Comparison of ENCODE assay signal across 8 mouse cellular contexts in the genomic region with DNA sequence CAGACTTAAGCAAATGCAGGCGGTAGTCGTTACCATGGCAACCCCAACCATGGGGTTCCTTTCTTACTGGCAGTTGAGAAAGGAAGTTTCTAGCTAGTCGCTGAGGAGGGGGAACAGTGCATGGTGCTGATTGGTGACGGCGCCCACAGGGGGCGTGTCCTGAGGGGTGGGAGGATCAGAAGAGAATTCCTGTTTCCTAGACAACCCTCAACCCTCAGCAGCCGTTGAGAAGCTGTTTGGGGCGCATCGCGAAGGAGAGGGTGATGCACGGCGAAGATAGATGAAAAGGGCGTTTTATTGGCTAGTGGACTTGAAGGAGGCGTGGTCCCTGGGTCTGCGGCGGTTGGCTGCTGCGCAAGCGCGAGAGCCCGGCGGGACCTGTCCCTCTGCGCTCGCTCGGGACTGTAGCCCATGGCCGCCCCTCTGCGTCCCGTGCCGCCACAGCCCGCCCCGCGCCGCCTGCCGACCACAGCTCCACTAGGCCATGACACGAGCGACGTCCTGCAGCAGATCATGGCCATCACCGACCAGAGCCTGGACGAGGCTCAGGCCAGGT. TPM values are rescaled to one million over a fixed set of nuclear protein-coding genes. Genes with fewer than 3 reads are reported as not detected.
DNase-seq lines count a peak whose midpoint lies in the region; ATAC-seq and TF ChIP-seq lines count a peak whose summit lies in the region.

A gene (plus strand): TSS at position 194 of the 556 bp plus-strand sequence.

- H3K4me1 ChIP-seq in erythroblast, embryonic 14.5 days (ENCODE audit: control insufficient read depth) = peaks cover 13% of the 10 kb centered on the region
- peaks cover 10% of the 10 kb centered on the region; the same call in 1 of the 2 replicates for H3K4me1 ChIP-seq in heart, embryonic 12.5 days (replicated peaks)
- H3K4me1 ChIP-seq in kidney, embryonic 16.5 days (ENCODE audit: insufficient read depth, low read length) = peaks cover 9% of the 10 kb centered on the region
- peaks cover 9% of the 10 kb centered on the region for H3K4me1 ChIP-seq in liver, adult 2 months (ENCODE audit: control insufficient read depth, insufficient read depth, low read length)

- peak; percentile 89 for ATAC-seq in heart, embryonic 12.5 days (ENCODE audit: insufficient number of reproducible peaks, low FRiP score)
- peak; percentile 97 for ATAC-seq in kidney, embryonic 16.5 days (ENCODE audit: low FRiP score, low TSS enrichment)
- ATAC-seq in monocyte, adult 5-6 weeks (replicated peaks; ENCODE audit: insufficient number of reproducible peaks, low FRiP score, low TSS enrichment, poor library complexity, severe bottlenecking) = peak; percentile 93

- peak within 1 kb of the TSS; percentile 91 for H3K4me2 ChIP-seq in heart, embryonic 12.5 days
- H3K4me2 ChIP-seq in kidney, embryonic 16.5 days (replicated peaks; ENCODE audit: low read depth, low read length) = peak within 1 kb of the TSS; percentile 86

- H3K27me3 ChIP-seq in erythroblast, embryonic 14.5 days (ENCODE audit: control insufficient read depth) = peaks cover 11% of the 10 kb centered on the region
- no peaks in the 10 kb centered on the region for H3K27me3 ChIP-seq in heart, embryonic 12.5 days (replicated peaks)
- H3K27me3 ChIP-seq in kidney, embryonic 16.5 days (ENCODE audit: insufficient read depth, low read length) = no peaks in the 10 kb centered on the region
- H3K27me3 ChIP-seq in liver, adult 2 months (ENCODE audit: control insufficient read depth, insufficient read depth, low read length) = no peaks in the 10 kb centered on the region

- TF ChIP-seq CTCF in liver, adult 2 months (IDR thresholded peaks at IDR 0.05; ENCODE audit: low read depth, low read length) = no peak

- peak within 1 kb of the TSS; percentile 72 for H3K4me3 ChIP-seq in erythroblast, embryonic 14.5 days (replicated peaks)
- H3K4me3 ChIP-seq in heart, embryonic 12.5 days = peak within 1 kb of the TSS; percentile 59
- H3K4me3 ChIP-seq in kidney, embryonic 16.5 days (ENCODE audit: low read length) = peak within 1 kb of the TSS; percentile 60
- H3K4me3 ChIP-seq in liver, adult 2 months (ENCODE audit: insufficient read depth, low read depth, low read length) = peak within 1 kb of the TSS; percentile 74

- H3K79me2 ChIP-seq in liver, adult 2 months (ENCODE audit: control insufficient read depth, insufficient read depth, low read length) = no peaks in the 10 kb centered on the region

- H3K9me3 ChIP-seq in erythroblast, embryonic 14.5 days (ENCODE audit: control insufficient read depth, low read length) = no peaks in the 10 kb centered on the region
- no peaks in the 10 kb centered on the region for H3K9me3 ChIP-seq in heart, embryonic 12.5 days (replicated peaks)
- no peaks in the 10 kb centered on the region for H3K9me3 ChIP-seq in kidney, embryonic 16.5 days (ENCODE audit: low read length)

- DNase-seq in CD4-positive, CD25-positive, alpha-beta regulatory T cell, adult 2 months (ENCODE audit: low read depth, low spot score) = peak; percentile 98
- peak; percentile 97 for DNase-seq in brain, embryonic 18.5 days (ENCODE audit: low read depth, low spot score)
- DNase-seq in liver, adult 2 months (ENCODE audit: extremely low read depth, low read depth, low spot score) = peak; percentile 54
- DNase-seq in spleen, postnatal 36 days (ENCODE audit: low spot score in 2 of 2) = peak; percentile 95

- peak within 1 kb of the TSS; percentile 71 for H3K9ac ChIP-seq in heart, embryonic 12.5 days
- peak within 1 kb of the TSS; percentile 72 for H3K9ac ChIP-seq in kidney, embryonic 16.5 days (replicated peaks; ENCODE audit: low read length)
- peak within 1 kb of the TSS; percentile 73 for H3K9ac ChIP-seq in liver, adult 2 months (ENCODE audit: low read depth, low read length)

- no peaks in the 10 kb centered on the region for H3K36me3 ChIP-seq in erythroblast, embryonic 14.5 days (ENCODE audit: control insufficient read depth)
- H3K36me3 ChIP-seq in heart, embryonic 12.5 days = no peaks in the 10 kb centered on the region
- peaks cover 4% of the 10 kb centered on the region; the same call in 1 of the 2 replicates for H3K36me3 ChIP-seq in kidney, embryonic 16.5 days (ENCODE audit: insufficient read depth, low read length)
- no peaks in the 10 kb centered on the region for H3K36me3 ChIP-seq in liver, adult 2 months (ENCODE audit: control insufficient read depth, insufficient read depth, low read length)

- WGBS in heart, embryonic 12.5 days = under 1% methylated on average over 38 of the region's 38 CpGs
- WGBS in kidney, embryonic 16.5 days = under 1% methylated on average over 38 of the region's 38 CpGs
- 2% methylated on average over 38 of the region's 38 CpGs for WGBS in liver, adult 2 months

- no peak for TF ChIP-seq POLR2A in liver, adult 2 months (IDR thresholded peaks at IDR 0.05; ENCODE audit: extremely low read depth, insufficient read depth, low read length)

- 0 out of 2 replicates have a peak within 1 kb of the TSS, but pooled peaks have one; percentile 41 for H3K27ac ChIP-seq in heart, embryonic 12.5 days (ENCODE audit: poor library complexity, severe bottlenecking)
- H3K27ac ChIP-seq in kidney, embryonic 16.5 days (ENCODE audit: low read length) = no peak within 1 kb of the TSS
- H3K27ac ChIP-seq in liver, adult 2 months (replicated peaks; ENCODE audit: insufficient read depth, low read depth, low read length) = no peak within 1 kb of the TSS

RNA-seq across cellular contexts. Expression of the gene that starts here (rescaled TPM):
- polyA plus RNA-seq in erythroblast, embryonic 14.5 days (2012) = 0.13 and 0.24 TPM in 2 replicates
- polyA plus RNA-seq in heart, embryonic 12.5 days (2016; fragmentation: Nextera tagmentation; extraction: Ambion mirVana) = 4.7 TPM in 2 replicates
- polyA plus RNA-seq in kidney, embryonic 16.5 days (2015; fragmentation: Nextera tagmentation; extraction: Ambion mirVana) = 8.8 and 9.3 TPM in 2 replicates
- total RNA-seq in liver, adult 2 months (2014; rRNA removed) = 0.20 and 0.46 TPM in 2 replicates
- 0.65 and 1.7 TPM in 2 replicates for polyA plus RNA-seq in liver, adult 2 months (2012; rRNA removed)
- 4.5 to 11.8 TPM (median 9.7 TPM) in 3 replicates for total RNA-seq in monocyte, adult 5-6 weeks (2017)
